In the genomic region with DNA sequence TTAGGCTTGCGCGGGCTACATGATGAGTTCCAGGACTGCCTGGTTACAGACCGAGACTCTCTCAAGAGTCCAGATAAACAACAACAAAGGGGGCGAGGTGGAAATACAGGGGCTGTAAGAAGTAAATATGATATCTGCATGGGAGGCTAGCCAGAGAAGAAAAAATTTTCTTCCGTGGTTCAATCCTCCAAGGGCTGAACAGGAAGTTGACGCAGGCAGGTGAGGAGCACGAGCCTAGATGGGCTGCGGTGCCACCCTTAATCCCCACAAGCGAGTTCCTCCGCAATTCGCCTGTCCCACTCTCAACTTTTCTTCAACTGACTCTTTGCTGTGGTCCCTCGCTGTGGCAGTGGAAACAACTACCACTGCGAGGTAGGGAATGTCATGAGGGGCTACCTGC, we compare ENCODE assay signal across 8 mouse cellular contexts. TPM values are rescaled to one million over a fixed set of nuclear protein-coding genes. Genes with fewer than 3 reads are reported as not detected.
DNase-seq lines count a peak whose midpoint lies in the region; ATAC-seq and TF ChIP-seq lines count a peak whose summit lies in the region.

No protein-coding gene starts in this region.

- no peaks in the 10 kb centered on the region for H3K36me3 ChIP-seq in kidney, adult 2 months (ENCODE audit: control insufficient read depth, insufficient read depth, low read length)
- H3K36me3 ChIP-seq in heart, embryonic 16.5 days (ENCODE audit: control insufficient read depth, insufficient read depth), result no peaks in the 10 kb centered on the region
- no peaks in the 10 kb centered on the region for H3K36me3 ChIP-seq in lung, embryonic 15.5 days
- no peaks in the 10 kb centered on the region for H3K36me3 ChIP-seq in stomach, postnatal 0 days (ENCODE audit: control insufficient read depth, insufficient read depth, low read length)

- peak overlapping the region; percentile 67; the same call in 1 of the 2 replicates for H3K9ac ChIP-seq in heart, embryonic 16.5 days (ENCODE audit: low read length)
- peak overlapping the region; percentile 21 for H3K9ac ChIP-seq in lung, embryonic 15.5 days
- peak overlapping the region; percentile 48 for H3K9ac ChIP-seq in stomach, postnatal 0 days (ENCODE audit: low read length)

- POLR2A ChIA-PET in Patski (lab: Charles Lee), result interaction anchor here (1.5 kb wide), 1 partner anchor 78 kb away, joined by 3 read pairs; no protein-coding TSS in a partner anchor

- TF ChIP-seq POLR2A in kidney, adult 2 months (IDR thresholded peaks at IDR 0.05; ENCODE audit: low read depth, low read length), result no peak

- H3K4me2 ChIP-seq in heart, embryonic 16.5 days (ENCODE audit: low read depth, low read length), result peak overlapping the region; percentile 71
- peak overlapping the region; percentile 80 for H3K4me2 ChIP-seq in lung, embryonic 15.5 days
- peak overlapping the region; percentile 64 for H3K4me2 ChIP-seq in stomach, postnatal 0 days (replicated peaks; ENCODE audit: low read depth)

- H3K27ac ChIP-seq in kidney, adult 2 months (ENCODE audit: insufficient read depth, low read depth, low read length), result no peak overlapping the region; the same call in 1 of the 2 replicates
- no peak overlapping the region for H3K27ac ChIP-seq in heart, embryonic 16.5 days (ENCODE audit: low read length)
- H3K27ac ChIP-seq in lung, embryonic 15.5 days, result peak overlapping the region; percentile 89
- H3K27ac ChIP-seq in stomach, postnatal 0 days (replicated peaks), result peak overlapping the region; percentile 98

- no peak for DNase-seq in kidney, adult 2 months
- DNase-seq in kidney, adult 8-10 months, result no peak
- no peak for DNase-seq in Patski (ENCODE audit: low read depth, low spot score)
- no peak for DNase-seq in stomach, postnatal 0 days (ENCODE audit: low spot score)
- DNase-seq in left cerebral cortex, adult 9 months (ENCODE audit: low spot score in 2 of 2), result no peak

- peak; percentile 6 for ATAC-seq in Patski
- ATAC-seq in heart, embryonic 16.5 days (replicated peaks; ENCODE audit: extremely low read depth, insufficient read depth, low FRiP score), result no peak; the same call in 1 of the 2 replicates
- no peak; the same call in 1 of the 2 replicates for ATAC-seq in lung, embryonic 15.5 days (ENCODE audit: borderline replicate concordance, extremely low read depth, low FRiP score, low TSS enrichment)
- peak; percentile 39 for ATAC-seq in stomach, postnatal 0 days (ENCODE audit: low FRiP score, low TSS enrichment)
- ATAC-seq in granulocyte monocyte progenitor cell, adult 5-6 weeks (replicated peaks; ENCODE audit: poor library complexity, severe bottlenecking), result no peak

- TF ChIP-seq CTCF in kidney, adult 2 months (conservative IDR thresholded peaks at IDR 0.05; ENCODE audit: insufficient read depth, insufficient read length, low read depth, low read length), result no peak
- no peak for TF ChIP-seq CTCF in Patski (IDR thresholded peaks at IDR 0.05)
- no peak for TF ChIP-seq CTCF in stomach, postnatal 0 days (IDR thresholded peaks at IDR 0.05; ENCODE audit: low read depth)

- no peak for TF ChIP-seq EP300 in stomach, postnatal 0 days (optimal IDR thresholded peaks at IDR 0.05)

- WGBS in kidney, adult 2 months, result 3% methylated on average over 13 of the region's 13 CpGs
- 3% methylated on average over 13 of the region's 13 CpGs for whole genome bisulfite sequencing in heart, embryonic 16.5 days
- WGBS in lung, embryonic 15.5 days, result 2% methylated on average over 12 of the region's 13 CpGs
- 1% methylated on average over 13 of the region's 13 CpGs for WGBS in stomach, postnatal 0 days

- no peaks in the 10 kb centered on the region for H3K27me3 ChIP-seq in kidney, adult 2 months (replicated peaks; ENCODE audit: control insufficient read depth, insufficient read depth, low read length)
- H3K27me3 ChIP-seq in Patski, result no peaks in the 10 kb centered on the region
- H3K27me3 ChIP-seq in heart, embryonic 16.5 days (ENCODE audit: control insufficient read depth, insufficient read depth, low read length), result no peaks in the 10 kb centered on the region
- H3K27me3 ChIP-seq in lung, embryonic 15.5 days, result no peaks in the 10 kb centered on the region
- H3K27me3 ChIP-seq in stomach, postnatal 0 days (ENCODE audit: control insufficient read depth, insufficient read depth, low read length), result no peaks in the 10 kb centered on the region

- in situ Hi-C loops in Patski (cut with MboI; ENCODE audit: low pct_unique_long_range_greater_than_20kb), result no loop called here

- no peaks in the 10 kb centered on the region for H3K9me3 ChIP-seq in heart, embryonic 16.5 days (replicated peaks; ENCODE audit: control insufficient read depth, low read length)
- H3K9me3 ChIP-seq in lung, embryonic 15.5 days, result no peaks in the 10 kb centered on the region
- no peaks in the 10 kb centered on the region for H3K9me3 ChIP-seq in stomach, postnatal 0 days (ENCODE audit: control insufficient read depth, low read length)

- H3K4me1 ChIP-seq in kidney, adult 2 months (ENCODE audit: control insufficient read depth, insufficient read depth, low read length), result peaks cover 13% of the 10 kb centered on the region; the same call in 1 of the 2 replicates
- H3K4me1 ChIP-seq in heart, embryonic 16.5 days (ENCODE audit: control insufficient read depth, insufficient read depth, low read length), result peaks cover 9% of the 10 kb centered on the region
- peaks cover 4% of the 10 kb centered on the region; the same call in 1 of the 2 replicates for H3K4me1 ChIP-seq in lung, embryonic 15.5 days
- H3K4me1 ChIP-seq in stomach, postnatal 0 days (replicated peaks; ENCODE audit: control insufficient read depth, insufficient read depth), result no peaks in the 10 kb centered on the region

- peak overlapping the region; percentile 74 for H3K4me3 ChIP-seq in kidney, adult 2 months (ENCODE audit: insufficient read depth, low read depth, low read length)
- H3K4me3 ChIP-seq in heart, embryonic 16.5 days (ENCODE audit: low read length), result peak overlapping the region; percentile 68
- peak overlapping the region; percentile 93 for H3K4me3 ChIP-seq in lung, embryonic 15.5 days
- H3K4me3 ChIP-seq in stomach, postnatal 0 days (ENCODE audit: low read depth, low read length), result peak overlapping the region; percentile 94

- CTCF ChIA-PET in Patski (lab: Charles Lee), result interaction anchor here (1.3 kb wide), 1 partner anchor 87 kb away, joined by 3 read pairs; no protein-coding TSS in a partner anchor

RNA-seq across cellular contexts. Expression of gene Myo6, which starts 0.6 kb away (rescaled TPM):
- polyA plus RNA-seq in kidney, adult 2 months (2012; rRNA removed), result 75.7 and 76.4 TPM in 2 replicates
- 108 TPM for polyA plus RNA-seq in Patski (2021)
- polyA plus RNA-seq in heart, embryonic 16.5 days (2015; fragmentation: Nextera tagmentation; extraction: Ambion mirVana), result 10.0 and 11.2 TPM in 2 replicates
- polyA plus RNA-seq in lung, embryonic 15.5 days (2015; fragmentation: Nextera tagmentation; extraction: Ambion mirVana), result 26.6 and 28.2 TPM in 2 replicates
- 27.2 and 31.8 TPM in 2 replicates for polyA plus RNA-seq in stomach, postnatal 0 days (2015; fragmentation: Nextera tagmentation; extraction: Ambion mirVana)
- 0.24 TPM in 1 of 2 replicates, not detected in the other for total RNA-seq in granulocyte monocyte progenitor cell, adult 5-6 weeks (2014; fragmentation: Nextera tagmentation)
- total RNA-seq in granulocyte monocyte progenitor cell, adult 5-6 weeks (2017), result 0.10 and 0.47 TPM in 2 replicates

Comparison
In these comparisons a context has a peak if more than half of its experiments do, and no peak if none do; other contexts are left out.
1. H3K27ac ChIP-seq: peak in lung, embryonic 15.5 days (single experiment) and stomach, postnatal 0 days (single experiment); none in kidney, adult 2 months (single experiment) and heart, embryonic 16.5 days (single experiment).
2. ATAC-seq: peak in Patski (single experiment) and stomach, postnatal 0 days (single experiment); none in heart, embryonic 16.5 days (single experiment), lung, embryonic 15.5 days (single experiment) and granulocyte monocyte progenitor cell, adult 5-6 weeks (single experiment).
3. Peak in every context shown above with its lines, with median percentiles within 50 percentile points of each other: H3K4me3 ChIP-seq, H3K4me2 ChIP-seq and H3K9ac ChIP-seq.